Mouse (Mus musculus) intestine, embryonic 16.5 days (tissue): ENCODE results near the gene Papss2. TPM values are rescaled to one million over a fixed set of nuclear protein-coding genes. Genes with fewer than 3 reads are reported as not detected.

ENCODE experiments used
- ATAC-seq: fragments of 200-750 bp; cut with Nextera tagmentation; 2 replicates; pipeline ENCODE4 v1.8.0; 2017; ENCODE audit warnings: moderate TSS enrichment, moderate library complexity
- H3K27ac ChIP-seq: fragments of 300-500 bp; sonication (generic); 2 replicates; pipeline ENCODE4 v1.5.1; 2014; ENCODE audit warnings: mild to moderate bottlenecking, low read length
- H3K27me3 ChIP-seq: fragments of 300-500 bp; sonication (generic); replicated peaks from 2 replicates; pipeline ENCODE4 v1.6.1; 2014; ENCODE audit warnings: low read length, control low read depth, mixed read lengths; ENCODE audit not compliant: control insufficient read depth, insufficient read depth
- H3K36me3 ChIP-seq: fragments of 300-500 bp; sonication (generic); 2 replicates; pipeline ENCODE4 v1.6.1; 2014; ENCODE audit warnings: low read length, control low read depth; ENCODE audit not compliant: control insufficient read depth, insufficient read depth
- H3K4me1 ChIP-seq: fragments of 300-500 bp; sonication (generic); 2 replicates; pipeline ENCODE4 v1.6.1; 2014; ENCODE audit warnings: low read length, control low read depth, mixed read lengths; ENCODE audit not compliant: control insufficient read depth, insufficient read depth
- H3K4me2 ChIP-seq: fragments of 300-500 bp; sonication (generic); 2 replicates; pipeline ENCODE4 v1.6.1; 2014; ENCODE audit warnings: low read depth, low read length, control low read depth
- H3K4me3 ChIP-seq: fragments of 300-500 bp; sonication (generic); 2 replicates; pipeline ENCODE4 v1.5.1; 2014; ENCODE audit warnings: mild to moderate bottlenecking, low read length
- H3K9ac ChIP-seq: fragments of 300-500 bp; sonication (generic); 2 replicates; pipeline ENCODE4 v1.6.1; 2014; ENCODE audit warnings: low read depth, low read length
- H3K9me3 ChIP-seq: fragments of 300-500 bp; sonication (generic); 2 replicates; pipeline ENCODE4 v1.6.1; 2016; ENCODE audit warnings: low read length, control low read depth; ENCODE audit not compliant: control insufficient read depth
- WGBS: fragments of 180-500 bp; shearing (Covaris S2); extraction: QIAGEN DNeasy Blood & Tissue Kit; methylation state at CpG from one replicate; pipeline ENCODE4 v1.1.7; 2014; 5-methylcytosine and 5-hydroxymethylcytosine counted together
- polyA plus RNA-seq: library from polyadenylated mRNA; unstranded; fragments of >200 nt; fragmentation: Nextera tagmentation; extraction: Ambion mirVana; gene quantifications from 2 replicates; pipeline ENCODE4 v1.2.1, GENCODE M21; 2015

The Papss2 gene
- polyA plus RNA-seq, 1 experiment from 2014 or later: 11.0 TPM

GRCm38 (mm10) chr19:32567447-32567846 lies 28.1 kb upstream of the Papss2 start:
- Histone ChIP-seq H3K27ac (no peak overlapping the region), H3K4me2 (no peak overlapping the region), H3K36me3 (no peaks in the 10 kb centered on the region), H3K9me3 (no peaks in the 10 kb centered on the region), H3K4me3 (no peak overlapping the region), H3K4me1 (peaks cover 5% of the 10 kb centered on the region; the same call in 1 of the 2 replicates), H3K27me3 (no peaks in the 10 kb centered on the region), H3K9ac (no peak overlapping the region)
- WGBS: 89% methylated on average over 5 of the region's 5 CpGs
- no peak for ATAC-seq

- Histone ChIP-seq H3K4me3 (no peak overlapping the region), H3K9me3 (no peaks in the 10 kb centered on the region), H3K4me1 (peaks cover 5% of the 10 kb centered on the region; the same call in 1 of the 2 replicates), H3K4me2 (no peak overlapping the region), H3K27ac (no peak overlapping the region), H3K36me3 (no peaks in the 10 kb centered on the region), H3K27me3 (no peaks in the 10 kb centered on the region), H3K9ac (no peak overlapping the region)
- WGBS: 91% methylated on average over 3 of the region's 3 CpGs
- ATAC-seq: no peak
These were observed 27.1 kb upstream of the Papss2 start for GRCm38 (mm10) chr19:32568470-32568869.

DNA sequence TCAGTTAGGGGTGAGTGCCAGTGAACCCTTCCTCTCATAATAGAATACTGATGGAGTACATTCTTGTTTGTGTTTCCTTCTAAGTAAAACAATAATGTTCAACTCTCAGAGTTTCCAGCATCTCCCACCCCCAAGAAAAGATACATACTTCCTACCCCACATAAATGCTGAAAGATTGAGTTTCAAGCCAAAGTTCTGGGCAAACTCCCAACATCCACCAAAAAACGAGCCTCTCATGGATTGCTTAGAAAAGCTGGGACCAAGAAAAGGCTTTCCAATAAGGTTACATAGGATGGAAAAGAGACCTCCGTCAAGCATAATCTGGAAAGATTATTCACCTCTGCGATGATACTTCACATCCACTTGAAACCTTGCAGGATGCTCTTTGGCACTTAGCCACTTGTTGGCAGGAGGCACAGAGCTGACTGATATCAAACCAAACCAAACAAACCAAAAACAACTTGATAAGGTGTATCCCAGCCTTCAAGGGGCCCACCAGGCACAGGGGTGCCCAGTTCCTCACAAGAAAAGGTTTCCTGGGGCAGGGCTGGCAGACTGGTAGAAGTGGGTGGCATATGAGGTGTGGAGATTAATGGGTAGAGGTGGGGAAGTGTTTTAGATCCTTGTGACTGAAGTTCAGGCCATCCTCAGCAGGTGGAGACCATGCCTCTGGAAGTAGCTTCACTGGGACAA lies 26.5 kb upstream of the Papss2 start:
- Histone ChIP-seq H3K9me3 (no peaks in the 10 kb centered on the region), H3K36me3 (no peaks in the 10 kb centered on the region), H3K9ac (no peak overlapping the region), H3K4me2 (no peak overlapping the region), H3K4me3 (no peak overlapping the region), H3K4me1 (peaks cover 5% of the 10 kb centered on the region; the same call in 1 of the 2 replicates), H3K27ac (no peak overlapping the region), H3K27me3 (no peaks in the 10 kb centered on the region)
- WGBS: 80% methylated on average over 3 of the region's 3 CpGs
- no peak for ATAC-seq

GRCm38 (mm10) chr19:32569725-32570124 lies 25.9 kb upstream of the Papss2 start:
- Histone ChIP-seq H3K27ac (no peak overlapping the region), H3K4me1 (peaks cover 5% of the 10 kb centered on the region; the same call in 1 of the 2 replicates), H3K4me3 (no peak overlapping the region), H3K9ac (no peak overlapping the region), H3K4me2 (no peak overlapping the region), H3K27me3 (no peaks in the 10 kb centered on the region), H3K9me3 (no peaks in the 10 kb centered on the region), H3K36me3 (no peaks in the 10 kb centered on the region)
- ATAC-seq: no peak
- 77% methylated on average over 5 of the region's 5 CpGs for WGBS

GRCm38 (mm10) chr19:32572191-32572590 lies 23.4 kb upstream of the Papss2 start:
- ATAC-seq: peak; percentile 70
- Histone ChIP-seq H3K4me3 (no peak overlapping the region), H3K27me3 (no peaks in the 10 kb centered on the region), H3K9me3 (no peaks in the 10 kb centered on the region), H3K9ac (no peak overlapping the region), H3K4me2 (no peak overlapping the region), H3K27ac (no peak overlapping the region), H3K4me1 (peaks cover 5% of the 10 kb centered on the region; the same call in 1 of the 2 replicates), H3K36me3 (no peaks in the 10 kb centered on the region)
- 46% methylated on average over 2 of the region's 2 CpGs for WGBS

GRCm38 (mm10) chr19:32573259-32573658 lies 22.3 kb upstream of the Papss2 start:
- no peaks in the 10 kb centered on the region for H3K27me3 ChIP-seq
- H3K36me3 ChIP-seq: no peaks in the 10 kb centered on the region
- H3K4me2 ChIP-seq: no peak overlapping the region
- 76% methylated on average over 6 of the region's 6 CpGs for WGBS
- 0 out of 2 replicates have a peak, but pooled peaks have one; percentile 37 for ATAC-seq
- H3K4me3 ChIP-seq: no peak overlapping the region
- no peak overlapping the region for H3K9ac ChIP-seq
- peaks cover 5% of the 10 kb centered on the region; the same call in 1 of the 2 replicates for H3K4me1 ChIP-seq
- H3K27ac ChIP-seq: no peak overlapping the region
- H3K9me3 ChIP-seq: no peaks in the 10 kb centered on the region

DNA sequence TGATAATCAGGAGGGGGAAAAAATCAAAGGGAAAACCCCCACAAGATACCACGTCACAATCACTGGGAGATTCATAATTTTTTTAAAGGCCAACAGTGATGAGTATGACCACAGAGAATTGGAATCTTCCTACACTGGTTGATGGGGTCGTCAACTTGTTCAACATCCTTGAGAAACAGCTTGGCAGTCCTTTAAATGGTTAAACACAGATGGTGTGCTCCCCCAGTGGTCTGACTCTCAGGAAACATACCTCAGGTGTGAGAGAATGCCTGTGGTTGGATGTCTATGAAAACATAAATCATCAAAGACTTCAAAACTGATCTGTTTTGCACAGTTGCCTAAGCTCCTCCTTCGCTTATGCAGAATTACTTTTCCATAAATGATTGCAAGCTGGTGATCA lies 20.7 kb upstream of the Papss2 start:
- Histone ChIP-seq H3K27ac (no peak overlapping the region), H3K9ac (no peak overlapping the region), H3K4me3 (no peak overlapping the region), H3K9me3 (no peaks in the 10 kb centered on the region), H3K36me3 (no peaks in the 10 kb centered on the region), H3K27me3 (no peaks in the 10 kb centered on the region), H3K4me1 (peaks cover 5% of the 10 kb centered on the region; the same call in 1 of the 2 replicates), H3K4me2 (no peak overlapping the region)
- ATAC-seq: no peak
- WGBS: 82% methylated on average over 3 of the region's 3 CpGs

DNA sequence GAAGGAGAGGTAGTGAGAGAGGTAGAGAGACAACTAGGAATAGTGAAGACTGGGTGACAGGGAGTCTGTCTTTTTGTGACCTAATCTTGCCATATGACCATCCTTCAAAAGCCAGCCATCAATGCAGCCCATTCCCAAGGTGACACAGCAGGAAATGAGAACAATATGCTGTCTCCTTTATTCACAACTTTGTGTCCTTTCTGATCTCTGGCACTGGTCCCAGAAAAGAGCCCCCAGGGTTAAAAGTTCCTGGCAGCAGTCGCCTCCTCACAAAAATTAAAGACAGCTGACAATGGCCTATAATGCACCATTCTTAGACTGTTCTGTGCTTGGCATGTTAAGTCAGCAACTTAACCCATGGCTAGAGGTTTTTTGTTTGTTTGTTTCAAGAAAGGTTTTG lies 17.8 kb upstream of the Papss2 start:
- H3K27me3 ChIP-seq: no peaks in the 10 kb centered on the region
- ATAC-seq: no peak

GRCm38 (mm10) chr19:32583091-32583766 lies 12.4 kb upstream of the Papss2 start:
- H3K4me2 ChIP-seq: no peak overlapping the region
- H3K27me3 ChIP-seq: no peaks in the 10 kb centered on the region
- no peak overlapping the region for H3K27ac ChIP-seq
- ATAC-seq: no peak
- no peaks in the 10 kb centered on the region for H3K36me3 ChIP-seq
- 85% methylated on average over 4 of the region's 4 CpGs for WGBS
- no peak overlapping the region for H3K4me3 ChIP-seq
- H3K4me1 ChIP-seq: 0 out of 2 replicates have a peak, but pooled peaks cover 3% of the 10 kb centered on the region
- no peaks in the 10 kb centered on the region for H3K9me3 ChIP-seq
- H3K9ac ChIP-seq: no peak overlapping the region

More for the DNA sequence above, 17.8 kb upstream of the Papss2 start:
- no peaks in the 10 kb centered on the region for H3K4me1 ChIP-seq
- H3K27ac ChIP-seq: no peak overlapping the region
- H3K9me3 ChIP-seq: no peaks in the 10 kb centered on the region
- no peak overlapping the region for H3K4me2 ChIP-seq
- no peaks in the 10 kb centered on the region for H3K36me3 ChIP-seq
- 35% methylated on average over 1 of the region's 1 CpGs for WGBS
- no peak overlapping the region for H3K9ac ChIP-seq
- no peak overlapping the region for H3K4me3 ChIP-seq
